Mouse (Mus musculus): Measurements from ENCODE around the gene Slc29a4.

- TF ChIP-seq POLR2A (IDR thresholded peaks at IDR 0.05; ENCODE audit: control insufficient read depth, low read depth, low read length) (no peak), CTCF (IDR thresholded peaks at IDR 0.05; ENCODE audit: control insufficient read depth, insufficient read depth, insufficient replicate concordance, low read depth, low read length) (no peak)
These were observed 74.4 kb downstream of the Slc29a4 start for GRCm38 (mm10) chr5:142766708-142767107.
